Mouse (Mus musculus): ENCODE data around the gene AU018091. TPM values are rescaled to one million over a fixed set of nuclear protein-coding genes. Genes with fewer than 3 reads are reported as not detected.

Gene AU018091
- polyA plus RNA-seq (2014; fragmentation: Illumina TruSeq; extraction: RNeasy Lipid Tissue Mini Kit (QIAGEN cat#74804); ENCODE audit: insufficient read depth, low read depth, low replicate concordance) = not detected

GRCm38 (mm10) chr7:3168925-3169324, at the start of gene AU018091:
AU018091 (minus strand) TSS chr7:3169203.

Other genes starting within 250 kb of the AU018091 start
- 0.39 TPM for gene Nlrp12, start 80.5 kb upstream of the AU018091 start, polyA plus RNA-seq (2014; fragmentation: Illumina TruSeq; extraction: RNeasy Lipid Tissue Mini Kit (QIAGEN cat#74804); ENCODE audit: insufficient read depth, low read depth, low replicate concordance)
- gene Myadm, start 119.9 kb upstream of the AU018091 start, polyA plus RNA-seq (2014; fragmentation: Illumina TruSeq; extraction: RNeasy Lipid Tissue Mini Kit (QIAGEN cat#74804); ENCODE audit: insufficient read depth, low read depth, low replicate concordance) = 90.2 TPM
- 1.3 TPM for gene Prkcg, start 120.0 kb upstream of the AU018091 start, polyA plus RNA-seq (2014; fragmentation: Illumina TruSeq; extraction: RNeasy Lipid Tissue Mini Kit (QIAGEN cat#74804); ENCODE audit: insufficient read depth, low read depth, low replicate concordance)
- 1.6 TPM for gene Cacng7, start 163.8 kb upstream of the AU018091 start, polyA plus RNA-seq (2014; fragmentation: Illumina TruSeq; extraction: RNeasy Lipid Tissue Mini Kit (QIAGEN cat#74804); ENCODE audit: insufficient read depth, low read depth, low replicate concordance)
- not detected for gene Cacng8, start 221.5 kb upstream of the AU018091 start, polyA plus RNA-seq (2014; fragmentation: Illumina TruSeq; extraction: RNeasy Lipid Tissue Mini Kit (QIAGEN cat#74804); ENCODE audit: insufficient read depth, low read depth, low replicate concordance)

All from lung, adult 10 weeks (tissue).